Mouse (Mus musculus) ovary, postnatal 14 days (tissue): ENCODE results near the gene Syne4.
A peak's percentile ranks its signal among the peaks of the same experiment; 100 is the strongest.

Experiments used
- DNase-seq: peaks from one replicate; pipeline ENCODE4 v3.0.0; 2022; ENCODE audit warnings: low spot score

The Syne4 gene

GRCm38 (mm10) chr7:30328379-30328778 lies 13.8 kb downstream of the Syne4 start:
- DNase-seq, result no peak

- DNase-seq, result peak; percentile 62
Observed at GRCm38 (mm10) chr7:30331887-30332286, 17.3 kb downstream of the Syne4 start.

GRCm38 (mm10) chr7:30332622-30333259 lies 18.1 kb downstream of the Syne4 start:
- DNase-seq, result no peak

GRCm38 (mm10) chr7:30333436-30333835 lies 18.8 kb downstream of the Syne4 start:
- peak; percentile 44 for DNase-seq

GRCm38 (mm10) chr7:30334563-30334962 lies 20.0 kb downstream of the Syne4 start:
- DNase-seq, result no peak

- DNase-seq, result no peak
Observed at GRCm38 (mm10) chr7:30335688-30336087, 21.1 kb downstream of the Syne4 start.

- DNase-seq, result peak; percentile 87
Observed at GRCm38 (mm10) chr7:30336384-30336783, 21.8 kb downstream of the Syne4 start.

- no peak for DNase-seq
Observed at GRCm38 (mm10) chr7:30339432-30340109, 25.0 kb downstream of the Syne4 start.

GRCm38 (mm10) chr7:30346635-30347379 lies 32.2 kb downstream of the Syne4 start:
- DNase-seq, result peak; percentile 68

GRCm38 (mm10) chr7:30347828-30348227 lies 33.2 kb downstream of the Syne4 start:
- peak; percentile 51 for DNase-seq

- DNase-seq, result peak; percentile 68
Observed at GRCm38 (mm10) chr7:30353279-30353822, 38.7 kb downstream of the Syne4 start.

GRCm38 (mm10) chr7:30354059-30354458 lies 39.5 kb downstream of the Syne4 start:
- DNase-seq, result no peak

- DNase-seq, result no peak
Observed at GRCm38 (mm10) chr7:30358378-30359186, 44.0 kb downstream of the Syne4 start.

GRCm38 (mm10) chr7:30359276-30359865 lies 44.8 kb downstream of the Syne4 start:
- DNase-seq, result no peak

- no peak for DNase-seq
Observed at GRCm38 (mm10) chr7:30360028-30360427, 45.4 kb downstream of the Syne4 start.

GRCm38 (mm10) chr7:30362652-30363343 lies 48.2 kb downstream of the Syne4 start, which contains the start of gene Lrfn3:
Lrfn3 (minus strand) TSS chr7:30362772.
- no peak for DNase-seq

- no peak for DNase-seq
Observed at GRCm38 (mm10) chr7:30363344-30363738, 48.7 kb downstream of the Syne4 start.

GRCm38 (mm10) chr7:30367466-30367865 lies 52.9 kb downstream of the Syne4 start:
- DNase-seq, result no peak
